Mouse (Mus musculus) heart, embryonic 16.5 days (tissue): ENCODE measurements at regions not wholly inside any gene's neighbourhood (a gene's known extent, or its start where the extent isn't known, plus 50 kb on each side); places are given as distances from the start of the nearest gene placed in this dataset.

Experiments
- ATAC-seq: fragments of 200-750 bp; cut with Nextera tagmentation; replicated peaks from 2 replicates; pipeline ENCODE4 v1.8.0; 2017; ENCODE audit warnings: moderate number of reproducible peaks; ENCODE audit not compliant: insufficient read depth, low FRiP score; ENCODE audit errors: extremely low read depth
- H3K27ac ChIP-seq: fragments of 300-500 bp; sonication (generic); 2 replicates; pipeline ENCODE4 v1.5.1; 2014; ENCODE audit warnings: mild to moderate bottlenecking, low read length, control low read depth, moderate library complexity
- H3K27me3 ChIP-seq: fragments of 300-500 bp; sonication (generic); 2 replicates; pipeline ENCODE4 v1.6.1; 2014; ENCODE audit warnings: low read length, mixed read lengths; ENCODE audit not compliant: control insufficient read depth, insufficient read depth
- H3K36me3 ChIP-seq: fragments of 300-500 bp; sonication (generic); 2 replicates; pipeline ENCODE4 v1.6.1; 2014; ENCODE audit not compliant: control insufficient read depth, insufficient read depth
- H3K4me1 ChIP-seq: fragments of 300-500 bp; sonication (generic); 2 replicates; pipeline ENCODE4 v1.6.1; 2014; ENCODE audit warnings: low read length, mixed read lengths; ENCODE audit not compliant: control insufficient read depth, insufficient read depth
- H3K4me2 ChIP-seq: fragments of 300-500 bp; sonication (generic); 2 replicates; pipeline ENCODE4 v1.6.1; 2014; ENCODE audit warnings: low read depth, mild to moderate bottlenecking, control low read depth, low read length
- H3K4me3 ChIP-seq: fragments of 300-500 bp; sonication (generic); 2 replicates; pipeline ENCODE4 v1.5.1; 2014; ENCODE audit warnings: mild to moderate bottlenecking, control low read depth, low read length
- H3K9ac ChIP-seq: fragments of 300-500 bp; sonication (generic); 2 replicates; pipeline ENCODE4 v1.6.1; 2014; ENCODE audit warnings: low read length, control low read depth
- H3K9me3 ChIP-seq: fragments of 300-500 bp; sonication (generic); replicated peaks from 2 replicates; pipeline ENCODE4 v1.6.1; 2016; ENCODE audit warnings: low read length; ENCODE audit not compliant: control insufficient read depth
- WGBS: fragments of 180-500 bp; shearing (Covaris S2); extraction: QIAGEN DNeasy Blood & Tissue Kit; methylation state at CpG from one replicate; pipeline ENCODE4 v1.1.7; 2014; 5-methylcytosine and 5-hydroxymethylcytosine counted together

DNA sequence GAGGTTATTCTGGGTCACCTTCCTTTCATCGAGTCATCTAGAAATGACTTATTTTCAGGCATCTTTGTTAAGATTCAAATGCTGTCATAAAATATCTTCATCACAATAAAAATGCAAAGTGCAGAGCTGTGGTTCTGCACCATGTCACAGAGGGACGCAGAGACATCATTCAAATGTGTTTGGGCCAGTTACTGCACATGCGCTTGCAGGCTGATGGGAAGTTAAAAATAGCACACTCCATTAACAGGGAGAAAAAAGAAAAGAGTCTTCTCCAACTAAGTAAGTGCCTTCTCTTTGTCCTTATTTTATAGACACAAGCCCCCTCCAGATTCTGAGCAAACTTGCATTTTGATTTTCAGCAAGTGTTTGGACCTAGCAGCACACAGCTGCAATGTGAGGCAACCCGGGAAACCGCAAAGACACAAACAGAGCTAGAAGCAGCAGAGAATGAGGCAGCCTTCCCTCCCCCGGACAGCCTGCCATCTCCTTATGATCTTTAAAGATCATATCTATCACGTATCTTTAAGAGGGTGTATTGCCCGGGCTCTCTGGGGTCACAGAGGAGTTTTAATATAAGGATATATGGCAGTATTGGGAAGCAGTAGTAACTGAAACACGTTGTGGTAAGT lies 510.0 kb downstream of the Adam3 start:
- Histone ChIP-seq H3K9me3 (no peaks in the 10 kb centered on the region), H3K27ac (peak overlapping the region; percentile 75), H3K36me3 (no peaks in the 10 kb centered on the region), H3K4me2 (peak overlapping the region; percentile 49), H3K4me1 (peaks cover 15% of the 10 kb centered on the region), H3K4me3 (peak overlapping the region; percentile 15; the same call in 1 of the 2 replicates), H3K9ac (peak overlapping the region; percentile 57), H3K27me3 (no peaks in the 10 kb centered on the region)
- no peak for ATAC-seq
- WGBS: 49% methylated on average over 9 of the region's 9 CpGs

DNA sequence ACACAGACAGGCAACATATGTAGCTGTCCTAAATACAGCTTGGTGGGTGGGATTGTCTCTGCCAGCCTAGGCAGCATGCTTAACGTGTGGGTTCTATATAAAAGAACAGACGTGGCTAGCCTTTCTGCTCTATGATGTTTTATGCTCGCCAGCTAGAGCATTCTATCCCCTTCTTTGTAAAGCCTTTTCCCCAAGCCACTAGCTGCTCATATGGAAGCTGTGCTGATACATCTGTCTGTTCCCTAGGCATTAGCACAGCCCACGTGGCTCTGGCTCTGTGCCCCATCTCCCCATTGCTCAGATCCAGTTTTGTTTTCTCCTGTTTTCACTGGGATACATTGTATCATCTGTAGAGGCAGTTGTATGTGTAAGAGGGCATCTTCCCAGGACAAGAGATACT lies 511.3 kb downstream of the Adam3 start:
- Histone ChIP-seq H3K4me3 (no peak overlapping the region), H3K4me1 (peaks cover 12% of the 10 kb centered on the region), H3K36me3 (no peaks in the 10 kb centered on the region), H3K4me2 (no peak overlapping the region), H3K27me3 (no peaks in the 10 kb centered on the region), H3K9ac (no peak overlapping the region), H3K27ac (no peak overlapping the region), H3K9me3 (no peaks in the 10 kb centered on the region)
- WGBS: 86% methylated on average over 4 of the region's 4 CpGs
- ATAC-seq: no peak

DNA sequence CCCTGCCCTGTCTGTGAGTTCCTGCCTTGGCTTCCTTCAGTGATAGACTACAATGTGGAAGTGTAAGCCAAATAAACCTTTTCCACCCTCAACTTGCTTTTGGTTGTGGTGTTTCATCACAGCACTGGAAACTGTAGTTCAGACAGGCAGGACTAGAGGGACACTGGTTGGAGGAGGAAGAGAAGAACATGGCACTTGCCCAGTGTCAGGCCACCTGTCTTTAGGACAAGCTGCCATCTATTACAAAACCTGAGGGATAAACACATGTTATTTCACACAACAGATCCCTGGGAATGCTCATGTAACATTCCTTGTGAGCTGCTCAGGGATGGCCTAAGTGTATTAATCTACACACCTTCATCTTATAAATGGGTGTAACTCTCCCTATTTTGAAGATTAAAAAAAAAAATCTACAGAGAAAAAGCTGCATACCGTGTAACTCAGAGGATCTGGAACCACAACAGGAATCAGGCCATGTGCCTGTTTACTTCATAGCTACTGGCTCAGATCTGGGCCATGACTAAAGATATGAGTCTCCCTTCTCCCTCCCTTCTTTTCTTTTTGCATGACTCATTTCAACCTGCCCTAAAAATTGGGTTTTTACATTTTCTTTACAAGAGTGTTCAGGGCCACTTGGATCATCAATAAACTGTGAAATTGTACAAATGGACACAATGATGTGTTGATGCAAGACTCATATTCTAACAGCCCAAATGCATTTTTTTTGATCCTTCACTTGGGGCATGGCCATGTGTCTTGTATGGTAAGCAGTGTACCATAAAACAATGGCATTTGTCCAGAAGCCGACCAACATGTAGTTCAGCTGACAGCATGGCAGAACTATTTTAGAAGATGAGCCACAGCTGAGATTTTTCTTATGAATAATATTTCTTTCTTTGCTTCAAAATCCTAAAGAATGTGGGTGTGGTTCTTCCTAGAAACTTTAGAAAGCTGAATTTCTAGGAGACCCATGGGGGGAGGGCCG lies 513.1 kb downstream of the Adam3 start:
- Histone ChIP-seq H3K27ac (no peak overlapping the region), H3K9me3 (no peaks in the 10 kb centered on the region), H3K4me3 (no peak overlapping the region), H3K4me2 (no peak overlapping the region), H3K36me3 (no peaks in the 10 kb centered on the region), H3K9ac (no peak overlapping the region), H3K4me1 (peaks cover 12% of the 10 kb centered on the region), H3K27me3 (no peaks in the 10 kb centered on the region)
- ATAC-seq: no peak
- 77% methylated on average over 3 of the region's 3 CpGs for WGBS

DNA sequence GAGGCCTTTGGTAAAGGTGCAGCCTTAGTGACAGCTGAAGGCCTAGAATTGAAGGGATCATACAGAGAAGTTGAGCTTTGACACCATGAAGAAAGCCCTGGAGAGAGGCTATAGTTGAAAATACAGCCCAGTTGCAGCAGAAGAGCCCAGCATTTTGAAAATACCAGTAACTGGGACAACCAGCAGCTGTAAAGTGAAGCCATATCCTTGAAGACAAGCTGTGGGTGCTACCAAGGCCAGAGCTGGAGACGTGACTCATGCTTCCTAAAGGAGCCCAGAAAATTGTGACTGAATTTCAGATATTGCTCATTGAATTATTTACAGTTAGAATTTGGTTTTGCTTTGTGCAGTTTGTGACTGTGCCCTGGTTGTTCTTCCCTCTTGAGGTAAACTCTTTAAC lies 514.6 kb downstream of the Adam3 start:
- Histone ChIP-seq H3K27ac (no peak overlapping the region), H3K4me1 (peaks cover 6% of the 10 kb centered on the region; the same call in 1 of the 2 replicates), H3K9ac (no peak overlapping the region), H3K4me3 (no peak overlapping the region), H3K9me3 (no peaks in the 10 kb centered on the region), H3K36me3 (no peaks in the 10 kb centered on the region), H3K27me3 (no peaks in the 10 kb centered on the region), H3K4me2 (no peak overlapping the region)
- ATAC-seq: no peak
- WGBS: 84% methylated on average over 1 of the region's 1 CpGs
